Mouse (Mus musculus) stomach, postnatal 0 days (tissue): ENCODE results near the gene Zdhhc19. TPM values are rescaled to one million over a fixed set of nuclear protein-coding genes. Genes with fewer than 3 reads are reported as not detected.

Source experiments
- ATAC-seq: fragments of 200-750 bp; cut with Nextera tagmentation; 2 replicates; pipeline ENCODE4 v1.8.0; 2017; ENCODE audit not compliant: low FRiP score, low TSS enrichment
- DNase-seq: peaks from one replicate; pipeline ENCODE4 v3.0.0-alpha.2; 2016; ENCODE audit warnings: low spot score
- H3K27ac ChIP-seq: fragments of 300-500 bp; sonication (generic); replicated peaks from 2 replicates; pipeline ENCODE4 v1.5.1; 2014; ENCODE audit warnings: mild to moderate bottlenecking, control low read depth
- H3K27me3 ChIP-seq: fragments of 300-500 bp; sonication (generic); 2 replicates; pipeline ENCODE4 v1.6.1; 2014; ENCODE audit warnings: low read length; ENCODE audit not compliant: control insufficient read depth, insufficient read depth
- H3K36me3 ChIP-seq: fragments of 300-500 bp; sonication (generic); 2 replicates; pipeline ENCODE4 v1.6.1; 2014; ENCODE audit warnings: low read length, mixed read lengths; ENCODE audit not compliant: control insufficient read depth, insufficient read depth
- H3K4me1 ChIP-seq: fragments of 300-500 bp; sonication (generic); replicated peaks from 2 replicates; pipeline ENCODE4 v1.6.1; 2014; ENCODE audit warnings: antibody characterized with exemption; ENCODE audit not compliant: control insufficient read depth, insufficient read depth
- H3K4me2 ChIP-seq: fragments of 300-500 bp; sonication (generic); replicated peaks from 2 replicates; pipeline ENCODE4 v1.6.1; 2014; ENCODE audit warnings: low read depth, mild to moderate bottlenecking, control low read depth, moderate library complexity
- H3K4me3 ChIP-seq: fragments of 300-500 bp; sonication (generic); 2 replicates; pipeline ENCODE4 v1.5.1; 2014; ENCODE audit warnings: low read depth, low read length, control low read depth
- H3K9ac ChIP-seq: fragments of 300-500 bp; sonication (generic); 2 replicates; pipeline ENCODE4 v1.6.1; 2014; ENCODE audit warnings: mild to moderate bottlenecking, low read length, control low read depth, mixed read lengths
- H3K9me3 ChIP-seq: fragments of 300-500 bp; sonication (generic); 2 replicates; pipeline ENCODE4 v1.6.1; 2016; ENCODE audit warnings: low read length; ENCODE audit not compliant: control insufficient read depth
- CTCF ChIP-seq: IDR thresholded peaks from 2 replicates; pipeline ENCODE4 v1.5.1; 2016; ENCODE audit warnings: antibody characterized with exemption, low read depth, mild to moderate bottlenecking, moderate library complexity
- EP300 ChIP-seq: optimal IDR thresholded peaks from 2 replicates; pipeline ENCODE3; 2016; ENCODE audit warnings: antibody characterized with exemption
- WGBS: fragments of 180-500 bp; shearing (Covaris S2); extraction: QIAGEN DNeasy Blood & Tissue Kit; methylation state at CpG from one replicate; pipeline ENCODE4 v1.1.7; 2014; 5-methylcytosine and 5-hydroxymethylcytosine counted together
- polyA plus RNA-seq: library from polyadenylated mRNA; unstranded; fragments of >200 nt; fragmentation: Nextera tagmentation; extraction: Ambion mirVana; gene quantifications from 2 replicates; pipeline ENCODE4 v1.2.1, GENCODE M21; 2015

Gene Zdhhc19
- polyA plus RNA-seq, 1 experiment from 2014 or later, result not detected

DNA sequence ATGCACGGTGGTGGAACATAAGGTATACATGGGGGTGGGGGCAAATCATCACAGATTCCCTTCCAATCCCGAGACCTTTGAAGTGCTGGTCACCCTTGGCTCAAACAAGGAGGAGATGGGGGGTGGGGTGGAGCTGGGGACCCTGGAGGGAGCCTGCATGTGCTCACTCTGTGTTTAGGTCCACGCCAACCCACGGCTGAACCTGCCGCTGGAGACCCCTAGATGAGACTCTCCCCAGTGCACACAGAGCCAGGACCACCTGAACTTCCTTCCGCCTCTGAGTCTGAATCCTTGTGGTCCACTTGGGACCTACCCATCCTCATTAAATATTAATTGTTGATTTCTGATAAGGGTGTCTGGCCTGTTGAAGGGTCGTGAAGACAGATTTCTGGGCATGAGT lies 10.8 kb downstream of the Zdhhc19 start:
- H3K4me2 ChIP-seq, result no peak overlapping the region
- no peak for DNase-seq
- H3K27me3 ChIP-seq, result no peaks in the 10 kb centered on the region
- no peaks in the 10 kb centered on the region for H3K36me3 ChIP-seq
- H3K9me3 ChIP-seq, result no peaks in the 10 kb centered on the region
- H3K9ac ChIP-seq, result no peak overlapping the region
- 81% methylated on average over 7 of the region's 7 CpGs for WGBS
- no peak for ATAC-seq
- H3K27ac ChIP-seq, result no peak overlapping the region
- TF ChIP-seq EP300 (no peak), CTCF (no peak)
- H3K4me1 ChIP-seq, result no peaks in the 10 kb centered on the region
- no peak overlapping the region for H3K4me3 ChIP-seq

DNA sequence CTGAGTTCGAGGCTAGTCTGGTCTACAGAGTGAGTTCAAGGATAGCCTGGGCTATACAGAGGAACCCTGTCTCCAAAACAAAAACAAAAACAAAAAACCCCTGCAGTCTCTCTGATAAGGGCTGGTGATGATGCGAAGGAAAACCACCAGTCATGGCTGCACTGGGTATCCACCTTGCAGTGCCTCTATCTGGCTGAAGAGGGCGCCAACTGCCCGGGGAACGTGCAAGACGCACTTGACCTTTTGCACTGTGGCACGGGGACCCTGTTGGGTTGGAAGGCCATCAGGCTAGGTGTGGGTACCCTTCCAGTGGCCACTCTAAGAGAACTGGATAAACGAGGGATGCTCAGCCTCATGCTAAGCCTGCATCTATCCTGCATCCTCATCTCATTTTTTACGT lies 11.3 kb downstream of the Zdhhc19 start:
- no peak overlapping the region for H3K4me2 ChIP-seq
- DNase-seq (peak; percentile 66), ATAC-seq (0 out of 2 replicates have a peak, but pooled peaks have one; percentile 3)
- H3K9me3 ChIP-seq, result no peaks in the 10 kb centered on the region
- no peak overlapping the region for H3K9ac ChIP-seq
- no peaks in the 10 kb centered on the region for H3K36me3 ChIP-seq
- no peak overlapping the region for H3K27ac ChIP-seq
- TF ChIP-seq EP300 (no peak), CTCF (peak; percentile 90)
- H3K4me1 ChIP-seq, result no peaks in the 10 kb centered on the region
- WGBS, result 20% methylated on average over 9 of the region's 9 CpGs
- no peak overlapping the region for H3K4me3 ChIP-seq
- no peaks in the 10 kb centered on the region for H3K27me3 ChIP-seq

DNA sequence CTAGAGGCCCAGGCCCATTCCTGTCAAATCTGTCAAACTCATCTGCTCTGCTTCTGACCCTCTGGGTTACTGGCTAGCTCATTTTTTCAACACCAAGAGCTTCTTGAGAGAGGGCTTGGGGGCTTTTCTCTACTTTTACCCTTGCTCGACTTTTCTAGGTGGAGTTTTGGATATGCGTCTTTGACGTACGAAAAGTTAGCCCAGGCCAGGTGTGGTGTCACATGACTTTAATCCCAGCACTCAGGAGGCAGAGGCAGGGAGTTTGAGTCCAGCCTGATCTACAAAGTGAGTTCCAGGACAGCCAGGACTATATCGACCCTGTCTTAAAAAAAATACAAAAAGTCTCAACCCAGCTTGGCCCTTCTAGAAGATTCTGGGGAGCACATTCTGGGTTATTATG lies 12.0 kb downstream of the Zdhhc19 start:
- H3K36me3 ChIP-seq, result no peaks in the 10 kb centered on the region
- DNase-seq, result no peak
- TF ChIP-seq CTCF (no peak), EP300 (no peak)
- no peaks in the 10 kb centered on the region for H3K4me1 ChIP-seq
- WGBS, result 72% methylated on average over 5 of the region's 5 CpGs
- no peak overlapping the region for H3K4me3 ChIP-seq
- no peaks in the 10 kb centered on the region for H3K9me3 ChIP-seq
- ATAC-seq, result no peak
- H3K27ac ChIP-seq, result peak overlapping the region; percentile 53; the same call in 1 of the 2 replicates
- no peak overlapping the region for H3K4me2 ChIP-seq
- no peaks in the 10 kb centered on the region for H3K27me3 ChIP-seq
- H3K9ac ChIP-seq, result no peak overlapping the region

DNA sequence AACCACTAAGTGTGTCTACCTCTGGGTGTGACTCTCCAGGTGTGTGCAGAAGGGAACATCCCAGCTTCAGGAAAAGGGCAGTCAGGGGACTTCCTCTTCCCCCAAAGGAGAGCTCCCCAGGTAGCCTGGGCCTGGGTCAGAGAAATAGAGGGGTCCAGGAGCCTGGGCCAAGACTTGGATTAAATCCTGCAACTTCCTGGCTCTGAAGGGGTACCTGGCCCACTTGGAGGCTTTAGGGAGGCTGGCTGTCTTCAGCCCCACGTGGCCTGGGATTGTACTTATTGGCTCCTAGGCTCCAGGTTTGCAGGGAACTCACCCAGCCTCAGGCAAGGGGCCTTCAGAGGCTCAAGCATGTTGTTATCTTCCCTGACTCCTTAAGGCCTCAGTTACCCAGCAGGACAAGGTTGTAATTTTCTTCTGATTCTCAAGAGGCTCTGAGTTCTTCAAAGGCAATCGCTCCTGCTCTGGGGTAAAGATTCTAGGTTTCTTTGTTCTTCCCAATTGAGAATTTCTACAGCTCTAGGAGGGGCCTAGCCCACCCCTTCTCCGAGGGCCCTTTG lies 12.5 kb downstream of the Zdhhc19 start:
- Histone ChIP-seq H3K27me3 (no peaks in the 10 kb centered on the region), H3K4me3 (no peak overlapping the region), H3K9ac (0 out of 2 replicates have a peak overlapping the region, but pooled peaks have one; percentile 18), H3K9me3 (no peaks in the 10 kb centered on the region), H3K4me1 (no peaks in the 10 kb centered on the region), H3K4me2 (no peak overlapping the region), H3K36me3 (no peaks in the 10 kb centered on the region), H3K27ac (peak overlapping the region; percentile 53)
- ATAC-seq (no peak), DNase-seq (no peak)
- TF ChIP-seq EP300, result no peak
- no peak for TF ChIP-seq CTCF
- 39% methylated on average over 3 of the region's 3 CpGs for WGBS

DNA sequence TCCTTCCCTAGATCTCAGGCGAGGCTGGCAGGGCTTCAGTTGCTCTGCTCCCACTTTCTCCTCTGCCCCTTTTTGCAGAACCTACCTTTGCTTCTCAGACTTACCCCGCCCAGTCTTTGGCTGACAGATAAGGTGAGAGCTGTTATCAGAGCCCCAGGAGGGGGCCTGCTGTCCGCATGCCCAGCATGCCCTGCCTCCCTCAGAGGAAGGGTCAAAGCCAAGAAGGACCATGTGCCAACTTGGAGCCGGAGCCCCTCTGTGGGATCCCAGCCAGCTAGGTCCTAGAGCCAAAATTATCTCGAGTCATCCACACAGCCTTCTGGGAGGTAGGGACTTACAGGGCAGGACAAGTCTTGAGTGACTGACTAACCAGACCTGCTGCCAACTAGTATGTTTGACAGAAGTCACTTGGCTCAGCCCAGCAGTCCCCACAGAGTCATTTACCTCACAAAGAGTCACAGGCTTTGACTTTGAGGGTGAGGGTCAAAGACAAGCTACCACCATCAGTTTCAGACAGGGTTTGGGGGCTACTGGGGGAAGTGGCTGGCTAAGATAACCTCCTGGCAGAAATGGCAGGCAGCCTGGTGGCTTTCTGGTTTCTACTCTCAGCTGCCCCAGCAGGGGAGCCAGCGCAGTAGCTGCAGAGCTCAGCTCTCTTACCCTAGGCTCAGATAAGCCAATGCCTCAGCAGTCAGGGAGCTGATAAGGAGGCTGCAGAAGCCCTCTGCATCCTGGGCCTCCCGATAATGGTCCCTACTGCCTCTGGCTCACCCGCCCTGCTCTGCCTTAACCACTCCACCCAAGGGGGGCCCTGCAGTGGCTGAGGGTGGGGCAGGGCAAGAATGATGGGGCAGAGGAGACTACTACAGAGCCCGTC lies 13.2 kb downstream of the Zdhhc19 start:
- ATAC-seq (peak; percentile 76), DNase-seq (peak; percentile 71)
- WGBS, result 42% methylated on average over 9 of the region's 9 CpGs
- H3K9me3 ChIP-seq, result no peaks in the 10 kb centered on the region
- H3K4me1 ChIP-seq, result no peaks in the 10 kb centered on the region
- H3K36me3 ChIP-seq, result no peaks in the 10 kb centered on the region
- no peak overlapping the region for H3K4me2 ChIP-seq
- TF ChIP-seq EP300, result no peak
- peak; percentile 43 for TF ChIP-seq CTCF
- no peaks in the 10 kb centered on the region for H3K27me3 ChIP-seq
- H3K4me3 ChIP-seq, result no peak overlapping the region
- peak overlapping the region; percentile 53 for H3K27ac ChIP-seq
- H3K9ac ChIP-seq, result no peak overlapping the region
